Mouse (Mus musculus) midbrain, embryonic 11.5 days (tissue): ENCODE results near the gene Gng13. TPM values are rescaled to one million over a fixed set of nuclear protein-coding genes. Genes with fewer than 3 reads are reported as not detected.
A peak's percentile ranks its signal among the peaks of the same experiment; 100 is the strongest.

Experiments
- ATAC-seq: fragments of 200-750 bp; cut with Nextera tagmentation; 2 replicates; pipeline ENCODE4 v1.8.0; 2017; ENCODE audit warnings: moderate TSS enrichment, moderate library complexity; ENCODE audit not compliant: low FRiP score
- DNase-seq: peaks from one replicate; pipeline ENCODE4 v3.0.0; 2015; ENCODE audit warnings: low spot score; ENCODE audit errors: missing footprints
- H3K27ac ChIP-seq: fragments of 300-500 bp; sonication (generic); 2 replicates; pipeline ENCODE4 v1.5.1; 2014; ENCODE audit warnings: low read depth, low read length
- H3K27me3 ChIP-seq: fragments of 300-500 bp; sonication (generic); 2 replicates; pipeline ENCODE4 v1.6.1; 2014; ENCODE audit warnings: mild to moderate bottlenecking, low read length, moderate library complexity, mixed read lengths; ENCODE audit not compliant: control insufficient read depth, insufficient read depth
- H3K36me3 ChIP-seq: fragments of 300-500 bp; sonication (generic); 2 replicates; pipeline ENCODE4 v1.6.1; 2014; ENCODE audit warnings: mild to moderate bottlenecking, low read length, moderate library complexity, mixed read lengths; ENCODE audit not compliant: control insufficient read depth, insufficient read depth
- H3K4me1 ChIP-seq: fragments of 300-500 bp; sonication (generic); 2 replicates; pipeline ENCODE4 v1.6.1; 2014; ENCODE audit warnings: low read length; ENCODE audit not compliant: control insufficient read depth, insufficient read depth
- H3K4me2 ChIP-seq: fragments of 300-500 bp; sonication (generic); 2 replicates; pipeline ENCODE4 v1.6.1; 2014; ENCODE audit warnings: mild to moderate bottlenecking, moderate library complexity
- H3K4me3 ChIP-seq: fragments of 300-500 bp; sonication (generic); 2 replicates; pipeline ENCODE4 v1.5.1; 2014; ENCODE audit warnings: low read depth, low read length
- H3K9ac ChIP-seq: fragments of 300-500 bp; sonication (generic); 2 replicates; pipeline ENCODE4 v1.6.1; 2014; ENCODE audit warnings: low read length
- H3K9me3 ChIP-seq: fragments of 300-500 bp; sonication (generic); 2 replicates; pipeline ENCODE4 v1.6.1; 2016; ENCODE audit warnings: low read length; ENCODE audit not compliant: control insufficient read depth
- WGBS: fragments of 180-500 bp; shearing (Covaris S2); extraction: QIAGEN DNeasy Blood & Tissue Kit; methylation state at CpG from one replicate; pipeline ENCODE4 v1.1.7; 2014; 5-methylcytosine and 5-hydroxymethylcytosine counted together
- polyA plus RNA-seq: library from polyadenylated mRNA; unstranded; fragments of >200 nt; fragmentation: Nextera tagmentation; extraction: Ambion mirVana; gene quantifications from 2 replicates; pipeline ENCODE4 v1.2.1, GENCODE M21; 2014

Gene Gng13
- polyA plus RNA-seq, 1 experiment from 2014 or later = 1.3 TPM

DNA sequence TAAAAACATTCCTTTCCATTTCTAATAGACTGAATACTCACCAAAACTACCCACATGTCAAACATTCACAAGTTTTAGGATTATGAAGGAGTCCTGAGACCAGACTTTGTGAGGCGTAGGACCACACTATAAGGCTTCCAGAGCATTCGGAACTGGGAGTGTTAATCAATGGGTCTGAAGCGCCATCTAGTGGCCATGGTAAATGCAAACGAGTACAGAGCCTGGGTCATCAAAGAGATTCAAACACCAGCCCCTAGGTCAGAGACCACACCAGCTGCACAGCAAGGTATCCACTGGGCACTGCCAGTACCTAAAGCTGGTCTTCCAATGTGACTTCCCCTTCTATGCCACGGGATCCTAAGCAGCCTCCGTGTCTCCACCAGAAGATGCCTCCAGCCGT, 18.5 kb upstream of the Gng13 start:
- H3K27ac ChIP-seq = no peak overlapping the region
- no peaks in the 10 kb centered on the region for H3K4me1 ChIP-seq
- 8% methylated on average over 7 of the region's 7 CpGs for WGBS
- H3K27me3 ChIP-seq = no peaks in the 10 kb centered on the region
- H3K9ac ChIP-seq = no peak overlapping the region
- H3K9me3 ChIP-seq = no peaks in the 10 kb centered on the region
- DNase-seq = peak; percentile 98
- H3K4me3 ChIP-seq = no peak overlapping the region
- H3K4me2 ChIP-seq = no peak overlapping the region
- no peaks in the 10 kb centered on the region for H3K36me3 ChIP-seq
- ATAC-seq = 0 out of 2 replicates have a peak, but pooled peaks have one; percentile 54

DNA sequence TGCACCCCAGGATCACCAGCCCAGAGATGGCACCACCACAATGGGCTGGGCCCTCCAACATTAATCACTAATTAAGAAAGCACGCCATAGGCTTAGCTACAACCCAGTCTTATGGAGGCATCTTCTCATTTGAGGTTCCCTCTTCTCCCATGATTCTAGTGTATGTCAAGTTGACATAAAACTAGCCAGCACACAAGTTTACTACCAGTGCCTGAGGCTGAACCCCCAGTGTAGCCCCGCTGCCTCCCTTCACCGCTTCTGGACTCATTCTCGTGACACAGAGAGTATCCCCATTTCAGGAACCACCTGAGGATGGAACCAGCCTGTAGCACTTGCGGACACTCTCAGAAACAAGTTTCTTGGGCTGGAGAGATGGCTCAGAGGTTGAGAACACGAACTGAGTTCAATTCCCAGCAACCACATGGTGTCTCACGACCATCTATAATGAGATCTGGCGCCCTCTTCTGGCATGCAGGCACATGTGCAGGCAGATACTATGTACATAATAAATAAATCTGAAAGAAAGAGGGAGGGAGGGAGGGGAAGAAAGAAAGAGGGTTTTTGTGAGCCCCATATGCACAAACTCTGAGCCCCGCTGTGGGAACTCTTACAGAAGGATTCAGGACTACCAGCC, 16.0 kb upstream of the Gng13 start:
- Histone ChIP-seq H3K4me3 (no peak overlapping the region), H3K27me3 (no peaks in the 10 kb centered on the region), H3K9ac (no peak overlapping the region), H3K9me3 (no peaks in the 10 kb centered on the region), H3K4me1 (no peaks in the 10 kb centered on the region), H3K36me3 (no peaks in the 10 kb centered on the region), H3K4me2 (no peak overlapping the region), H3K27ac (no peak overlapping the region)
- WGBS = 58% methylated on average over 9 of the region's 9 CpGs
- peak; percentile 71 for DNase-seq
- ATAC-seq = no peak

DNA sequence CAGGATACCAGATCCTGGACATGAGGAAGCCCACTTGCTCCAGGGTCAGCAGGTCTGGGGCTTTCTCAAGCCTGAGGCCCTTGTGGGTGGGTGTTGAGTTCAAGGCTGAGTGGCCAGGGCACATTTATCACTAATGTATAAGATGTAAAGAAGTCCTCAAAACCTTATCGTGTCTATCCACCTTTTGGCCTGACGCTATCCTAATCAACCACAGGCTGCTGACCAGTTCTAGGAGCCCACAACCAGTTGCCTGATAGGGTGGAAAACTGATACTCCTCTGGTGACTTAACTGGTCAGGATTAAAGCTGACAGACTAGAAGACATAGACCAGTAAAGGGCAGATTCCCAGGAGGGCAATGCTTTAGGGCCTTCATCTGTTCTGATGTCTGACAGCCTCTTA, 7.0 kb upstream of the Gng13 start:
- ATAC-seq (no peak), DNase-seq (peak; percentile 39)
- Histone ChIP-seq H3K9me3 (no peaks in the 10 kb centered on the region), H3K27me3 (no peaks in the 10 kb centered on the region), H3K4me2 (no peak overlapping the region), H3K4me3 (no peak overlapping the region), H3K9ac (no peak overlapping the region), H3K27ac (no peak overlapping the region), H3K36me3 (no peaks in the 10 kb centered on the region), H3K4me1 (no peaks in the 10 kb centered on the region)
- 93% methylated on average over 2 of the region's 2 CpGs for WGBS

DNA sequence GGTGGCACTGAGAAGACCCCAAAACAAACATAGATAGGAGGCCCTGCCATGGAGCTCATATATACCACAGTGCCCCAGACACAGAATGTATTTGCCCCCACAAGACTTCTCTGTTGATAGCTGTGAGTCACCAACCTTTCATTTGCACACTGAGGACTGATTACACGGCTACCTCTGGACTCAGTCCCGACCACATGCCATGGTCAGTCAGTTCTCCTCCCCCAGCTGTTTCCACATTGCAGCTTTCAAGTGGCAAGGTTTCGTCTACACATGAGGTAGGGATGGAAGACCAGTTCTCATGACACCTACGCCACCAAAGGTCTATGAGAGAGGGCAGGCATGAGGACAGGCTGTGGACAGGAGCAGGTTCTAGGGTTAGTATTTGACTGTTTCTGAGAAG, 5.8 kb upstream of the Gng13 start:
- Histone ChIP-seq H3K27ac (no peak overlapping the region), H3K36me3 (no peaks in the 10 kb centered on the region), H3K4me1 (no peaks in the 10 kb centered on the region; the same call in 1 of the 2 replicates), H3K9ac (no peak overlapping the region), H3K27me3 (peaks cover 4% of the 10 kb centered on the region), H3K4me3 (no peak overlapping the region), H3K4me2 (no peak overlapping the region), H3K9me3 (no peaks in the 10 kb centered on the region)
- ATAC-seq (no peak), DNase-seq (peak; percentile 44)
- WGBS = 89% methylated on average over 4 of the region's 4 CpGs

- no peak overlapping the region for H3K4me2 ChIP-seq
- H3K4me3 ChIP-seq = no peak overlapping the region
- no peaks in the 10 kb centered on the region for H3K9me3 ChIP-seq
- no peak overlapping the region for H3K27ac ChIP-seq
- DNase-seq = peak; percentile 57
- WGBS = 42% methylated on average over 3 of the region's 3 CpGs
- no peak for ATAC-seq
- H3K9ac ChIP-seq = no peak overlapping the region
- H3K27me3 ChIP-seq = peaks cover 15% of the 10 kb centered on the region
- H3K36me3 ChIP-seq = no peaks in the 10 kb centered on the region
- peaks cover 7% of the 10 kb centered on the region; the same call in 1 of the 2 replicates for H3K4me1 ChIP-seq
Observed at GRCm38 (mm10) chr17:25715627-25716026, 1.3 kb upstream of the Gng13 start.

- no peak overlapping the region for H3K4me3 ChIP-seq
- H3K27ac ChIP-seq = no peak overlapping the region
- peak; percentile 85 for DNase-seq
- WGBS = 9% methylated on average over 6 of the region's 6 CpGs
- peaks cover 15% of the 10 kb centered on the region for H3K27me3 ChIP-seq
- no peaks in the 10 kb centered on the region for H3K36me3 ChIP-seq
- no peak overlapping the region for H3K9ac ChIP-seq
- no peaks in the 10 kb centered on the region for H3K9me3 ChIP-seq
- peaks cover 7% of the 10 kb centered on the region; the same call in 1 of the 2 replicates for H3K4me1 ChIP-seq
- no peak for ATAC-seq
- H3K4me2 ChIP-seq = no peak overlapping the region
Observed at GRCm38 (mm10) chr17:25716130-25716529, 841 bp upstream of the Gng13 start.

- Histone ChIP-seq H3K36me3 (no peaks in the 10 kb centered on the region), H3K27ac (no peak overlapping the region), H3K27me3 (peaks cover 15% of the 10 kb centered on the region), H3K4me2 (peak overlapping the region; percentile 59), H3K9ac (peak overlapping the region; percentile 38), H3K4me1 (peaks cover 7% of the 10 kb centered on the region; the same call in 1 of the 2 replicates), H3K9me3 (no peaks in the 10 kb centered on the region), H3K4me3 (peak overlapping the region; percentile 27)
- DNase-seq (peak; percentile 85), ATAC-seq (peak; percentile 26; the same call in 1 of the 2 replicates)
- 9% methylated on average over 6 of the region's 6 CpGs for WGBS
Observed at GRCm38 (mm10) chr17:25717691-25718090, 720 bp downstream of the Gng13 start.

DNA sequence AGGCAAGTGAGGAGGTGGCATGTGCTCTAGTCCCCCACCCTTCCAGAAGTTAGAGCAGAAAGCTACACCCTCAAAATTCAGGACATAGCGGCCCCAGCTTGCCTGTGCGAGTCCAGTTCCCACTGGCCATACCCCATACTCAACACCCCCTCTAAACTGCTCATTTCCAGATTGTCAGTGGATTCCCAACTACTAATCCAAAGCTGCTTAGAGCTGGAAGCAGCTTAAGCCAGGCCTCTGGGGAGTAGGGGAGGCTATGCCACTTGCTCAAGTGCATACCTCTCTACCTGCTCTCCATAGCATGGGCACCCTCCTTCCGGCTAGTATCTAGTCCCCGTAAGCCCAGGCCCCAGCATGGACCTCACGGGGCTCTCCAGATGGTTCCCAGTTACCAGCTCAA, 4.5 kb downstream of the Gng13 start:
- no peak for DNase-seq
- H3K36me3 ChIP-seq = no peaks in the 10 kb centered on the region
- no peak overlapping the region for H3K9ac ChIP-seq
- H3K27ac ChIP-seq = no peak overlapping the region
- H3K4me1 ChIP-seq = peaks cover 11% of the 10 kb centered on the region
- no peak for ATAC-seq
- peaks cover 10% of the 10 kb centered on the region for H3K27me3 ChIP-seq
- no peak overlapping the region for H3K4me3 ChIP-seq
- no peak overlapping the region for H3K4me2 ChIP-seq
- 96% methylated on average over 5 of the region's 5 CpGs for WGBS
- H3K9me3 ChIP-seq = no peaks in the 10 kb centered on the region

DNA sequence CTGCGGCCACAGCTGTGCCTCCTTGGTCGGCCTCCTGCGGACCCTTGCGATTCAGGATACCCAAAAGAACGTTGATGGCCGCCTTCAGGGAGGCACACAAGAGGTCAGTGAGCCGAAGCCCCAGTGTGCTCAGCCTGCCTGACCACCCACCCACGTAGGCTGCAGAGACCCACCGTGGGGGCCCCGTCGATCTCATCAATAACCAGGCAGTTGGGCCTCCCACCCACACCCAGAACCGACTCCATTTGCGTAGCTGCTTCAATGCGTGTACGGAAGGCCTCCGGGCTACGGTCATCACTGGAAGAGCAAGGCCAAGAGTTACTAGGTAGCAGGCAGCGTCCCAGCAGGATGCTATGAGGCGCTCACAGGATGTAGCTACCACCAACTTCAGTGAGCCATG, 6.5 kb downstream of the Gng13 start:
- Histone ChIP-seq H3K9ac (no peak overlapping the region), H3K4me3 (no peak overlapping the region), H3K27ac (no peak overlapping the region), H3K36me3 (no peaks in the 10 kb centered on the region), H3K4me1 (peaks cover 15% of the 10 kb centered on the region), H3K9me3 (no peaks in the 10 kb centered on the region), H3K27me3 (no peaks in the 10 kb centered on the region), H3K4me2 (no peak overlapping the region)
- 96% methylated on average over 19 of the region's 19 CpGs for WGBS
- peak; percentile 66 for DNase-seq
- ATAC-seq = no peak
